Mouse (Mus musculus): Measurements from ENCODE around the gene Gpc5. TPM values are rescaled to one million over a fixed set of nuclear protein-coding genes. Genes with fewer than 3 reads are reported as not detected.

The Gpc5 gene
- polyA plus RNA-seq, 1 experiment = 0.15 TPM

DNA sequence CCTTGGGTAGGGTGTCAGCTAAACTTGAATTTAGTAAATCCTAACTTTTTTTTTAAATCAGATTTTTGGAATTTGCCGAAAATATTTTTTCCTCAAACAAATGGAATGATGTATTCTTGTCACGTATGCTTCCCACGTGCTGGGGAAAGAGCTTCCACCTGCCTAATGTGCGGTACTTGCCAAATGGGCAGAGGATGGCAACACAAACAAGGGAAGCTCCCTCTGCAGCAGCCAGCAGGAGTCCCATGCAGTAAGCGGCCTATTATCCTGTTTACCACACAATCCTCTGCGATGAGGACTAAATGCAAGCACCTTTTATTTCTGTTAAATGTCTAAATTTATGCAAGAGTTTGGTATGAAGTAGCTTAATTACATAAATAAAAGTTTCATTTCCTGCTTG lies 178.4 kb downstream of the Gpc5 start:
- Histone ChIP-seq H3K4me1 (ENCODE audit: control insufficient read depth, insufficient read depth, low read length) (no peaks in the 10 kb centered on the region), H3K4me3 (ENCODE audit: control insufficient read depth, low read depth, low read length) (no peak overlapping the region), H3K27ac (ENCODE audit: control insufficient read depth, insufficient read depth, low read depth, low read length) (no peak overlapping the region), H3K27me3 (ENCODE audit: control insufficient read depth, insufficient read depth, low read length) (no peaks in the 10 kb centered on the region), H3K36me3 (ENCODE audit: control insufficient read depth, insufficient read depth, low read length) (no peaks in the 10 kb centered on the region)
- TF ChIP-seq POLR2A (IDR thresholded peaks at IDR 0.05; ENCODE audit: control insufficient read depth, low read depth, low read length) = no peak
- no peak for TF ChIP-seq CTCF (IDR thresholded peaks at IDR 0.05; ENCODE audit: control insufficient read depth, insufficient read depth, insufficient replicate concordance, low read depth, low read length)

DNA sequence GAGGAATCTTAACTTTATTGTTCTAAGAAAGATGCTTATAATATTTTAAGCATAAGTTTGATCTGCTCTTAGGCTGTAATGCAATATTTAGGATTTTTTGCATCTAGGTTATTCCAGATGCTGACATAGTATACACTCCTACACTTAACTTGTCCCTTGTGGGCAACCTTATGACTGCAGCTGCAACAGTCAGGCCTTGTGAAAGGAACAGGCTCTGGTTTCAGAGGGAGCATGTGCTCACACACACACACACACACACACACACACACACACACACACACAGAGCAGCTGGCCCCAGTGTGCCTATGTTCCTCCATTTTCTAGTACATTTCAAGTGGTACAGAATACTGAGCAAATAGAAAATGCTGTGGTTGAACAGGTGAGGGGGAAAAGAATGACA lies 190.8 kb downstream of the Gpc5 start:
- H3K27ac ChIP-seq (ENCODE audit: control insufficient read depth, insufficient read depth, low read depth, low read length) = no peak overlapping the region
- H3K36me3 ChIP-seq (ENCODE audit: control insufficient read depth, insufficient read depth, low read length) = no peaks in the 10 kb centered on the region
- TF ChIP-seq CTCF (IDR thresholded peaks at IDR 0.05; ENCODE audit: control insufficient read depth, insufficient read depth, insufficient replicate concordance, low read depth, low read length) = no peak
- H3K4me3 ChIP-seq (ENCODE audit: control insufficient read depth, low read depth, low read length) = no peak overlapping the region
- no peaks in the 10 kb centered on the region for H3K27me3 ChIP-seq (ENCODE audit: control insufficient read depth, insufficient read depth, low read length)
- H3K4me1 ChIP-seq (ENCODE audit: control insufficient read depth, insufficient read depth, low read length) = no peaks in the 10 kb centered on the region

DNA sequence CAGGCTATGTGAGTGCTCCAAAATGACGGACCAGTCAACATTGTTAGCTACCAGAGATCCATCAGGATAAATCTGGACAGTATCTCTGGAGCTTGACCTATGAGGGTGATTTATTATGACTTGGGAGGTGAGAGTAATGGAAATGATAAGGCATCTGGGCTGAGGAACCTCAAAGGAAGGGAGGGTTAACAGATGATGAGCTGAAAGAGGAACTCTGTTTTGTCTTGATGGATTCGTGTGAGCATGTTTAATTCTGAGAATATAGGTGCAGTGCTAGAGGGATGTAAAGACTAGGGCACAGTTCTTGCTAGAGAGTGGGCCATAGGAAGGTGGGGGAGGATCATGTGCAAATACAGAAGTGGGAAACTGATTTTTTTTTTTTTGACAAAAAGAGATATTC lies 232.2 kb downstream of the Gpc5 start:
- no peak overlapping the region for H3K27ac ChIP-seq (ENCODE audit: control insufficient read depth, insufficient read depth, low read depth, low read length)
- H3K36me3 ChIP-seq (ENCODE audit: control insufficient read depth, insufficient read depth, low read length) = no peaks in the 10 kb centered on the region
- H3K4me1 ChIP-seq (ENCODE audit: control insufficient read depth, insufficient read depth, low read length) = no peaks in the 10 kb centered on the region
- H3K27me3 ChIP-seq (ENCODE audit: control insufficient read depth, insufficient read depth, low read length) = no peaks in the 10 kb centered on the region
- no peak for TF ChIP-seq CTCF (IDR thresholded peaks at IDR 0.05; ENCODE audit: control insufficient read depth, insufficient read depth, insufficient replicate concordance, low read depth, low read length)
- TF ChIP-seq POLR2A (IDR thresholded peaks at IDR 0.05; ENCODE audit: control insufficient read depth, low read depth, low read length) = no peak
- H3K4me3 ChIP-seq (ENCODE audit: control insufficient read depth, low read depth, low read length) = no peak overlapping the region

DNA sequence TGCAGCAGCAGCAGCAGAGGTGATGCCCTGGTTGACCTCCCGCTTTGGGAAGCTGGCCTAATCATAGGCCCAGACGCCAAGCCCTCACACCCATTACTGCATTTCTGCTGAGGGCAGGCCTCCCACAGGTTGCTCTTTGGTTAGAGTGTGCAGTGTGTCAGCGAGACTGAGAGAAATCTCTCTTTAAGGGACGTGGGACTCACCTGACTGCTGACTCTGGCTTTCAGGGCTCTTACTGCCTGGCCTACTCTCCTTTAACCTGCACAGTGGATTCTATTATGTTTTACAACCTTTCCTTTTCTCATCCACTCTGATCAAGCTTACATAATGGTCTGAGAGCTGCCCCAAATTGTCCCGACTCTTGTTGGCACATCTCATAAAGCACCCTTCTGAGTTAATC lies 234.4 kb downstream of the Gpc5 start:
- Histone ChIP-seq H3K27ac (ENCODE audit: control insufficient read depth, insufficient read depth, low read depth, low read length) (no peak overlapping the region), H3K36me3 (ENCODE audit: control insufficient read depth, insufficient read depth, low read length) (no peaks in the 10 kb centered on the region), H3K4me3 (ENCODE audit: control insufficient read depth, low read depth, low read length) (no peak overlapping the region), H3K27me3 (ENCODE audit: control insufficient read depth, insufficient read depth, low read length) (no peaks in the 10 kb centered on the region), H3K4me1 (ENCODE audit: control insufficient read depth, insufficient read depth, low read length) (no peaks in the 10 kb centered on the region)
- TF ChIP-seq CTCF (IDR thresholded peaks at IDR 0.05; ENCODE audit: control insufficient read depth, insufficient read depth, insufficient replicate concordance, low read depth, low read length) (no peak), POLR2A (IDR thresholded peaks at IDR 0.05; ENCODE audit: control insufficient read depth, low read depth, low read length) (no peak)

DNA sequence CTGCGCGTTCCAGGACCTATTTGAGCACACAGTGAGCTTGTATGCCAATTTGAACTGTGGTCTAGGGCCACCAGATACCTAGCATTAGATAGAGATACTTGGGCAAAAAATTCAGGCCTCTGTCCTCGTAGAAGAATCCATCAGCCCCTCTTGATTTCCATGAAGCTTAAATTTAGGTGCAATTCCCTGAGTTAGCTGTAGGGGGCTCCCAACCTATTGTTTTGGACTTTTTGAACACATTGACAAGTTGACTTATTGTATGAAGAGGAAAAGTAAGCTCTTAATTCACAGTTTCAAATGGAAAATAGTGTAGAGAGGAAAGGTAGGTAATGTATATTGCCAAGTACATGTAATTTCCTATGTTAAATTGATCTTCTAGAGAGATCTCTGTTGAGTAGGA lies 247.1 kb downstream of the Gpc5 start:
- no peaks in the 10 kb centered on the region for H3K4me1 ChIP-seq (ENCODE audit: control insufficient read depth, insufficient read depth, low read length)
- H3K27me3 ChIP-seq (ENCODE audit: control insufficient read depth, insufficient read depth, low read length) = no peaks in the 10 kb centered on the region
- H3K36me3 ChIP-seq (ENCODE audit: control insufficient read depth, insufficient read depth, low read length) = no peaks in the 10 kb centered on the region
- TF ChIP-seq POLR2A (IDR thresholded peaks at IDR 0.05; ENCODE audit: control insufficient read depth, low read depth, low read length) = no peak
- no peak; the same call in 1 of the 2 replicates for TF ChIP-seq CTCF (IDR thresholded peaks at IDR 0.05; ENCODE audit: control insufficient read depth, insufficient read depth, insufficient replicate concordance, low read depth, low read length)
- no peak overlapping the region for H3K27ac ChIP-seq (ENCODE audit: control insufficient read depth, insufficient read depth, low read depth, low read length)
- no peak overlapping the region for H3K4me3 ChIP-seq (ENCODE audit: control insufficient read depth, low read depth, low read length)

DNA sequence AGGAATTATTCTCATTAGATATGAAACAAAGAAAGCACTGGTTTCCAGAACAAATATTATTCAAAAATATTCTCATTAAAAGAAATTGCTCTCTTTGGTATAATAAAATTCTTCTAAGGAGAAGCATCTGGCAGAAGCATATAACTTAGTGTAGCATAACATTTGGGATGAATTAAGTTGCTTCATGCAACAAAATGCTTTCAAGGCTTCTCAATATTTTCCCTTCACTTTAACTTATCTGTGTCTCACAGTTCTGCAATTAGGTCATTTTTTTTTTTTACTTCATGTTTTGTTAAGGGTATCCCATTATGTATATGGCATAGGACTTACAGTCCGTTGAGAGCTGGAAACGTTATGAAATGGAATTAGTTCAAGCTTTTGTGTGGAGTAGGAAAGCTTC lies 250.6 kb downstream of the Gpc5 start:
- Histone ChIP-seq H3K36me3 (ENCODE audit: control insufficient read depth, insufficient read depth, low read length) (no peaks in the 10 kb centered on the region), H3K4me1 (ENCODE audit: control insufficient read depth, insufficient read depth, low read length) (no peaks in the 10 kb centered on the region), H3K27ac (ENCODE audit: control insufficient read depth, insufficient read depth, low read depth, low read length) (no peak overlapping the region), H3K4me3 (ENCODE audit: control insufficient read depth, low read depth, low read length) (no peak overlapping the region), H3K27me3 (ENCODE audit: control insufficient read depth, insufficient read depth, low read length) (no peaks in the 10 kb centered on the region)
- no peak for TF ChIP-seq CTCF (IDR thresholded peaks at IDR 0.05; ENCODE audit: control insufficient read depth, insufficient read depth, insufficient replicate concordance, low read depth, low read length)
- TF ChIP-seq POLR2A (IDR thresholded peaks at IDR 0.05; ENCODE audit: control insufficient read depth, low read depth, low read length) = no peak

DNA sequence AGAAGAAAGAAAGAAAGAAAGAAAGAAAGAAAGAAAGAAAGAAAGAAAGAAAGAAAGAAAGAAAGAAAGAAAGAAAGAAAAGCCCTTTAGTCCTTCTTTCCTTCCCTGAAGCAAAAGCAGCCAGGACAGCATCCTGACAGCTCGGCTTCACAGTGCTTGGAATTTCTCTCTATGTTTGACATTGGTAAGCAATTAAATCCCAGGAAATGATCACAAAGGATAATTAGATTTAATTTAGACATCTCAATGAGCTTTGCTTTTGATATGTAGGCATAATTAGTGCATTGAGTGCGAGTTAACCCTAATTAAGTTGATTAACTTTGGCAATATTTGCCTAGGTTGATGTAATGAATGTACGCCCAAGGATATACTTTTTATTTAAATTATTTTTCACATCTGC lies 257.4 kb downstream of the Gpc5 start:
- no peak overlapping the region for H3K27ac ChIP-seq (ENCODE audit: control insufficient read depth, insufficient read depth, low read depth, low read length)
- no peak for TF ChIP-seq CTCF (IDR thresholded peaks at IDR 0.05; ENCODE audit: control insufficient read depth, insufficient read depth, insufficient replicate concordance, low read depth, low read length)
- no peak for TF ChIP-seq POLR2A (IDR thresholded peaks at IDR 0.05; ENCODE audit: control insufficient read depth, low read depth, low read length)

DNA sequence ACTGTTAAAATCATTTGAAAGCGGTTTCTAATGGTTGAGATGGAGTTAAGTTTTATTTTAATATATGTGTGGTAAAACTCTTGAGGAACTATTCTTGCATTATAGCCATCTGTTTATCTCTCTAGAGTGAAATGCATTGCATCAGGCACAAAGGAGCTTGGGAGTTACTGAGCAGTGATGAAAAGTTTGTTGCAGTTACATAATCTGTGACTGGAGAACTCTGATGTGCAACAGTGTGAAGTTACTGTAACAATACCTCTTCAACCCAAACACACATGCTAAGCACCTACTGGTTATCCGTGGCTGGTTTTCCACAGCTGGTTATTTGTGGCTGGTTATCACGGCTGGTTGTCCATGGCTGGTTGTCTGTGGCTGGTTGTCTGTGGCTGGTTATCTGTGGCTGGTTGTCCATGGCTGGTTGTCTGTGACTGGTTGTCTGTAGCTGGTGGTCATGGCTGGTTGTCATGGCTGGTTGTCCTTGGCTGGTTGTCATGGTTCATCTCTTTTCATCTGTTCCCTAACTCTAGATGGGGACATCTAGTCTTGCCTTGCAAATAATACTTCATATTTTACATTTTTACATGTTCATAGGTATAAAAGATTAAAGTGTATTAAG lies 273.4 kb downstream of the Gpc5 start:
- Histone ChIP-seq H3K36me3 (ENCODE audit: control insufficient read depth, insufficient read depth, low read length) (no peaks in the 10 kb centered on the region), H3K27ac (ENCODE audit: control insufficient read depth, insufficient read depth, low read depth, low read length) (no peak overlapping the region), H3K4me3 (ENCODE audit: control insufficient read depth, low read depth, low read length) (no peak overlapping the region), H3K27me3 (ENCODE audit: control insufficient read depth, insufficient read depth, low read length) (no peaks in the 10 kb centered on the region), H3K4me1 (ENCODE audit: control insufficient read depth, insufficient read depth, low read length) (no peaks in the 10 kb centered on the region)
- TF ChIP-seq CTCF (IDR thresholded peaks at IDR 0.05; ENCODE audit: control insufficient read depth, insufficient read depth, insufficient replicate concordance, low read depth, low read length) (no peak), POLR2A (IDR thresholded peaks at IDR 0.05; ENCODE audit: control insufficient read depth, low read depth, low read length) (no peak)

More for the DNA sequence above, 257.4 kb downstream of the Gpc5 start:
- Histone ChIP-seq H3K36me3 (ENCODE audit: control insufficient read depth, insufficient read depth, low read length) (no peaks in the 10 kb centered on the region), H3K27me3 (ENCODE audit: control insufficient read depth, insufficient read depth, low read length) (no peaks in the 10 kb centered on the region), H3K4me1 (ENCODE audit: control insufficient read depth, insufficient read depth, low read length) (no peaks in the 10 kb centered on the region), H3K4me3 (ENCODE audit: control insufficient read depth, low read depth, low read length) (no peak overlapping the region)
